Mouse (Mus musculus) E14TG2a.4 (cell line): ENCODE data around the gene Rpl37a.

Experiments
- CTCF ChIP-seq: conservative IDR thresholded peaks from 2 replicates; pipeline ENCODE4 v1.5.1; 2014; ENCODE audit warnings: low read length
- NANOG ChIP-seq: IDR thresholded peaks from 2 replicates; pipeline ENCODE4 v1.6.1; 2014; ENCODE audit warnings: borderline replicate concordance, low read length, mixed read lengths
- POU5F1 ChIP-seq: IDR thresholded peaks from 2 replicates; pipeline ENCODE4 v1.6.1; 2014; ENCODE audit warnings: low read length, borderline replicate concordance

- TF ChIP-seq CTCF (no peak), POU5F1 (no peak), NANOG (no peak)
Measured at GRCm38 (mm10) chr1:72715593-72716361, 4.7 kb downstream of the Rpl37a start.
